Mouse (Mus musculus) liver, embryonic 18 days (tissue): ENCODE results near the gene Zic2. TPM values are rescaled to one million over a fixed set of nuclear protein-coding genes. Genes with fewer than 3 reads are reported as not detected.

Experiments used
- polyA plus RNA-seq: library from polyadenylated mRNA; depleted of rRNA; stranded (reverse); fragments of >200 nt; gene quantifications from 2 replicates; pipeline ENCODE4 v1.2.3, GENCODE M21; 2012; rRNA removed

Gene Zic2
- polyA plus RNA-seq, result not detected in 2 replicates

DNA sequence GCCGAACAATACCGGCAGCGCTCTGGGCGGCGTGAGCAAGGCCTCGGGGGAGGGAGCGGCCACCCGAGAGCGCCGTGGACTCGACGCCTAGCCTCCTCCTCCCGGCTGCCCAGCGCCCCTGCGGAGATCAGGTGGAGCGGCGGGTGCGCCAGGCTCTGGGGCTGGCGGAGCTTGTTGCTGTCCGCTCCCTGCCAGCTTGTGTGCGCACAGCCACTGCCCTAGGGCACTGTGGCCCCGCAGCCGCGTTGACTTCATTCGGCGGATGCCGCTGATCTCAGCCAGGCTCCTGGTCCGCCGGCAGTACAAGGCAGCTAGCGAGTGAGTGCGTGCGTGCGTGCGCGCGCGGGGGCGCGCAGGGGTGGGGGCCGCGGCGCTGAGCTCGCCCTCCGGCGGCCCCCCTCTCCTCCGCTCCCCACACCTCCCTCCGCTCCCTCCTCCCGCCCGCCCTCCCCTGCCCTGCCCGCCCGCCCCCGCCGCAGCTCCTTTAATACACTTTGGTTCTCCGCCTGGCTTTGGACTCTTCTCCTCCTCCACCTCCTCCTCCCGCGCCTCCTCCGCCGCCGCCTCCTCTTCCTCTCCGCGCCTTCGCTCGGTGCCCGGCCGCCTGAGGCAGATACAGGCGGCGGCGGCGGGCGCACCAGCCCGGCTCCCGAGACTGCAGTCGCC, at the start of gene Zic2:
Zic2 (plus strand) TSS at position 545 of the 666 bp plus-strand sequence.

DNA sequence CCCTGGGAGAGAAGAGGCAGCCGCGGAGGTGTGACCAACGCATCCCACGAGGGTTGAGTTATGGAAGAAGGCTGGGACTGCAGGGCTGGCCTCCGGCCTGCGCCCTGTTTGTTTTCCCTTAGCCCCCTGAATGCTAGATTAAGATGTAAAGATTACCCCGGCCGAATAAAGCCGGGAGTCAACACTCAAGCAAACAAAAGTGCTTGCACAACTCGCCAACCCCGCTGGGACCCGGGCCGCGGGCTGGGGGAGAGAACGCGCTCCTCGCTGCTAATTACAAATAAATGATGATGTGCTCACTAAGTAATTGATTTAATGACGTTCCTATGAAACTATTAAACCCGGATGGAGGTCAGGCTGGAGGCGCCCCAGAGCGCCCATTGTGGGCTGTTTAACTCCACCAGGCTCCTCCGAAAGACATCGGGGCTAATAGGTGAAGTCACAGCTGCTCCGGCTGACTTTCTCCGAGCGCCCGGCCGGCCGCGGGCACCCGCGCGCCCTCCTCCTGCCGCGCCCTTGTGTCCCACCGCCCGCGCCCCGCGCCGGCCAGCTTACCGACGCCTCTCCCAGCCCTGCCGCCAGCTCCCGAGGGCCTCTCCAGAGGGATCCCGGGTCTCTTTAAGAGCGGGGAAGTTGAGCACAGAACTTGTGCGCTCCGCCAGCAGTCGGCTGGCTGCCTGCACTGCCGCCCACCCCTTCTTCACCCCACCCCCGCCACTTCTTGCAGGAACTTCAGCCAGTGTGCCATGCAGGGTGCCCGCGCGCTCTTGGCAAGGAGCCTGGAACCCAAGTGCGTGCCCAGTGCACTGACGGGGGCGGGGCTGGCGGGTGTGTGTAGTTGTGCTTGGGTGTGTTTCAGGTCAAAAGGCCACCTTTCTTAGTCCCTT, 24.5 kb upstream of the Zic2 start, which contains the start of gene Gm5089:
Gm5089 (minus strand) TSS at position 620 of the 887 bp plus-strand sequence.

DNA sequence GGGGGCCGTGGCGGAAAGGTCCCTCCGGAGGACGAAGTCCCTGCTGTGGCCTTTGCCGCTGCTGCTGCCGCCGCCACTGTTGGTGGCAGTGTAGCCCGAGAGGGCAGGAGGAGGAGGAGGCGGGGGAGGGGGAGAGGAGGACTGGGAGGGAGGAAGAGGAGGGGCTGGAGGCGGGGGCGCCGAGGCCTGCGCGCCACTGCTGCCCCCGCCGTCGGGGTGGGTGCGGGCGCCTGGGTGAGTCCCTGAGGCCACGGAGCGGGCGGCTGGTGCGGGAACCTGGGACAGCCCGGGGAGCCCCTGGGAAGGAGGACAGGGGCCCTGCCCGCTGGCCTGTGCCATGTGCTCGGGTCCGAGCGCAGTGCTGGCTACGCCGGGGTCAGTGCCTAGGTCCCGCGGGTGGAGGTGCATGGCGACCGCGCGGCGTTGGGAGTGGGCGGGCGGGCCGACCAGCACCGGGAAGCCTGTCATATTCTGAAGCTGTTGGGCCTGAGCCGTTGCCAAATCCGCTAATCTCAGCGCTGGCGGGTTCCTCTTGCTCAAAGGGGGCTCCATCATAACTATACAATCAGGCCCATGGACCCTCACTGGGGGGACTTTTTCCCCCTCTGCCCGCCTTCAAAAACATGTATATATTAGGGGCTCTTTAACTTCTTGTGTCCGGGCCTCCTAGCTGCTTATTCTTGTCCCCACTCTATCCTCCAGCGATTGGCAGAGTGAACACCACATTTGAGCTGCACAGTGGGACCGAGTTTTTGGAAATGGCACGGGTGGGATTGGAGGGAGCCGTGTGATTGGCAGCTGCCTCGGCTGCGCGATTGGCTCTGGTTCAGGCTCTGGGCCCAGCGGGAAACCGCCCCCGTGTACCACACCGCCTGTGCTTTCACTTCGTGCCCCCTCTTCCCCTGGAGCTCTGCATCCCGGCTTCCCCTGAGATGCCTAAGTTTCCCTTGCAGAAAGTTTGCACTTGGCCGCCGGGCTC, 10.2 kb upstream of the Zic2 start, which contains the start of gene Zic5:
Zic5 (minus strand) TSS at position 915 of the 979 bp plus-strand sequence.

DNA sequence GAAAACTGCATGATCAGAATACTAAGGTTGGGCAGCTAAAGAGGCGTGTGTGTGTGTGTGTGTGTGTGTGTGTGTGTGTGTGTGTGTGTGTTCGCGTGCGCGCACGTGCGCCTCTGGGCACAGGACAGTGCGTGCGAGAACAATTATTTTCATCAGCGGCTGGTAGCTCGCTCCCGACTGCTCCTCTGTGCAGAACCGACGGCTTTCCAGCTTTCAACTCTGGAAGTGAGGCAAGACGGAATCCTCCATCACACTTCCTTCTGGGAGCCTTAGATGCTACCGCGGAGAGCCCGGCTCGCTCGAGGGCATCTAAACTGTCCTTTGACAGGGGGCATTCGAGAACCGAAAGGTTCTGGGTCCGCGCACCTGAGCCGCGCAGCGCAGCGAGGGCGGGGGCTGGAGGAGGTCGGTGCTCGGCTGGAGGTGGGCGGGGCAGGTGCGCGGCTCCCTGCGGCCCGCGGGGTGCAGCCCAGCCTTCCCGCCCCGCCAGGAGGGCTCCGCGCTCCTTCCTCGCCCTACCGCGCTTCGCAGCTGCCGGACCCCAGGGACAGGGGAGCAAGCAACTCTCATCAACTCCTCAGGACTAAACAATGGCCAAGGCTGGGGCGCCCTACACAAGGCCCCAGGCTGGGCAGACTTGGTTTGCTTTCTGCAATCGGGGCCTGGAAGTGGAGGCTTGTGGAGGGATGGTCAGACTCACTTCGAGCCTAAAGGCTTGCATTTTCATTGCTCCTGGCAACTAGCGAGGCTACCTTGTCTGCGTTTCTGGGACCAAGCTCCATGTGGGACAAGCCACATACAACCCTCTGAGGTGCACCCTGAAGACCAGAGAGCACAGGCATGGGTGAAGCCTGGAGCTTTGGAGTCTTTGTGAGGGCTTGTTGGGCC, 15.4 kb downstream of the Zic2 start, which contains the start of gene Gm10837:
Gm10837 (plus strand) TSS at position 146 of the 888 bp plus-strand sequence.

Other genes starting within 250 kb of the Zic2 start
- not detected in 2 replicates for gene Gm5089, start 24.3 kb upstream of the Zic2 start, polyA plus RNA-seq
- not detected in 2 replicates for gene Zic5, start 9.8 kb upstream of the Zic2 start, polyA plus RNA-seq
- gene Gm10837, start 15.2 kb downstream of the Zic2 start, polyA plus RNA-seq, result not detected in 2 replicates
- 29.6 and 34.4 TPM in 2 replicates for gene Pcca, start 58.9 kb downstream of the Zic2 start, polyA plus RNA-seq